Mouse (Mus musculus) mesoderm, embryonic 11.5 days (tissue): ENCODE measurements at regions not wholly inside any gene's neighbourhood (a gene's known extent, or its start where the extent isn't known, plus 50 kb on each side); places are given as distances from the start of the nearest gene placed in this dataset.
"Not testable (repeated sequence)": the region's sequence is repeated elsewhere in the genome, so short reads cannot be mapped to it uniquely, and the experiment has no call there.

Source experiments
- DNase-seq: peaks from one replicate; pipeline ENCODE4 v3.0.0-alpha.2; 2012; ENCODE audit warnings: low read depth, low spot score

GRCm38 (mm10) chr10:114265927-114266326 is 536.2 kb downstream of the Trhde start:
- no peak for DNase-seq

DNA sequence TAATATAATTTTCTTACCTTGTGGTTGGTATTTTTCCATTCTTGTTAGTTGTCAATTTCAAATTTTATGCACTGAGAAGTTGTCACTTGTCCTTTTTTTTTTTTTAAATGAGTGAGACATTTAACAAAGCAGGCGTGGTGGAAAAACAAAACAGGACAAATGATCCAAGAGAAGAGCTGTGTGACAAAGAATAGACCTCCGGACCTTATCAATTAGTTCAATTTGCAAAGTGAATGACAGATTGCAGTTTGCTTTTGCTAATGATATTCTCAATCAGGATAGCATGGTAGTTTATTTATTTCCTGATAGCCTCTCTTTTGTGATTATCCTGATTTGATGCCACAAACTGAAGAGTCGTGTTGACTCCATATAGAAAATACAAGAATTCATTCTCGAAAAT is 560.5 kb downstream of the Trhde start:
- no peak for DNase-seq

DNA sequence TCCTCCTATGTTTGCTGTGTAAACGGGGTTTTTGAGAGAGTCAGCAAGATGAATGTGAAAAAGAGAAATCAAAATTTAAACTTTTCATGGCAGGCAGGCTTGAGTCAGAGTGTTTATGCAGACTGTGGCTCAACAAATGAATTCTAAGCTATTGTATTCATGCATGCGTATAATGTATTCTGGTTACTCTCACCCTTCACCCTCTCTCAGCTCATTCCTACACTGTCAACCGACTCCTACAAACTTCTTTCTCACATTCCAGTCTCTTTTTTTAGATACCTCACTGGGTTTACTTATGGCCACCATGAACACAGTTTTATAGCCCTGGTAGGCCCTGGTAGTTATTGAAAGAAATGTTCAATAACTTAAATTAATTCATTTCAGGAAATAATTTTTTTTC is 574.5 kb downstream of the Trhde start:
- no peak for DNase-seq

DNA sequence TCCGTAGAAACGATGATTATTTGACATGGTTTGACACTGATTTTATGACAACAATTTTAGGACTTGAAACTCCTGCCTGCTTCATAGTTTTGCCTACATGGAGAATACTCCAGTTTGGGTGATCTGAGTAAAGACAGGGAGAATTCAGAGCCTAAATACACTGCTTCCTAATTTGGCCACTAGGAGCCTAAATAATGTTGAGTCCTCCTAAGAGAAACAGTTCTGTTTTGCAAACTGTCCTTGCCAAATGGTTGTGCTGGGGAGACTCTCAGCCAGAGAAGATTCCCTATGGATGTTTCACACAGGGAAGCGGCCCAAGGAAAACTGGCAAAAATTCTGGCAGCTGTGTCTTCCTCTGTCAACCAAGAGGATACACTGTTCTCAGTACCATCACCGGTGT is 600.5 kb downstream of the Trhde start:
- DNase-seq = no peak

- no peak for DNase-seq
These were observed 601.2 kb downstream of the Trhde start for GRCm38 (mm10) chr10:114200939-114201338.

DNA sequence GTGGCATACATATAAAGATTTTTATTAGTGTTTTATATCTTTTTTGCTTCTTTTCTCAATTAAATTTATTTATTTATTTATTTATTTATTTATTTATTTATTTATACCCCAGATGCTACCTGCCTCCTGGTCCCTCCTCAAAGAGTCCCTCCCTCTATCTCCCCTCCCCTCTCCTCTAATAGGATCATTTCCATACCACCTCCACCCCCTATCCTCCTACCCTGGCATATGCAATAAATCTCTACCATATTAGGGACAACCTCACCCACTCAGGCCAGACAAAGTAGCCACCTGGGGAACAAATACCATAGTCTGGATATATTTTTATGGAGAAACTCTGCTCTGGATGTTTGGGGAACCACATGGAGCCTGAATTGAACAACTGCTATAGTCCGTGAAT is 615.8 kb downstream of the Trhde start:
- no peak for DNase-seq

- DNase-seq = not testable (repeated sequence)
These were observed 658.8 kb downstream of the Trhde start for GRCm38 (mm10) chr10:114143345-114143744.

DNA sequence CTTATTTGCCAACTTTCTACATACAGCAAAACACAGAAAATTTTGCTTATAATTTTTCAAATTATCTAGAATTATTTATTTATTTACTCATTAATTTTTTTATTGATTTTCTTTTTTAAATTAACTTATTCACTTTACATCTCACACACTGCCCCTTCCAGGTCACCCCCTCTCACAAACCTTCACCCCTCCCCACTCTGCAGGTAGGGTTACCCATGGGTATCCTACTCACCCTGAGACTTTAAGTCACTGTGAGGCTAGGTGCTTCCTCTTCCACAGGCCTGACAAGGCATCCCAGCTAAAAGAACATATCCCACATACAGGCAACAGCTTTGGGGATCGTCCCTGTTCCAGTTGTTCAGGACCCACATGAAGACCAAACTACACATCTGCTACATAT is 664.2 kb downstream of the Trhde start:
- no peak for DNase-seq

DNA sequence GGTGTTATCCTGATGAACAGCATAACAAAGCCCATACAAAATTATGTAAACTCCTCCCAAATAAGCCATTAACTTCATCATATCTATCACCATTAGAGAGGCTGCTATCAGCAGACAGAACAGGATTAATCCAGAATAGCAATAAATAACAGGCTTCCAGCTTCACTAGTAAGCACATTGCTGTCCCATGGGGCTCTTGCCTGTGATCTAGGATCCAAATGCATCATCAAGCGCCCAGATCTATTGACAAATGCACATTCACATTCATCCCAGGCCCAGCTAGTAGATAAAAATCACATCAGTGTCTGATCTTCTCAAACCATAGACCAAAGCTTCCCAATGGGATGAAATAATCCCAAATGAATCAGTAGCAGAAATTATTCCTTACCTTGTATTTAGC is 665.0 kb downstream of the Trhde start:
- peak; percentile 37 for DNase-seq
